Mouse (Mus musculus) liver, embryonic 16.5 days (tissue): Measurements from ENCODE around the gene Trio. TPM values are rescaled to one million over a fixed set of nuclear protein-coding genes. Genes with fewer than 3 reads are reported as not detected.
A peak's percentile ranks its signal among the peaks of the same experiment; 100 is the strongest.

Experiments
- ATAC-seq: fragments of 200-750 bp; cut with Nextera tagmentation; 2 replicates; pipeline ENCODE4 v1.8.0; 2017; ENCODE audit warnings: low read depth, mild to moderate bottlenecking, moderate number of reproducible peaks, moderate library complexity
- H3K27ac ChIP-seq: fragments of 300-500 bp; sonication (generic); 2 replicates; pipeline ENCODE4 v1.5.1; 2014; ENCODE audit warnings: mild to moderate bottlenecking, low read length
- H3K27me3 ChIP-seq: fragments of 300-500 bp; sonication (generic); 2 replicates; pipeline ENCODE4 v1.6.1; 2014; ENCODE audit warnings: low read depth, low read length, mixed read lengths; ENCODE audit not compliant: control insufficient read depth, insufficient read depth
- H3K36me3 ChIP-seq: fragments of 300-500 bp; sonication (generic); 2 replicates; pipeline ENCODE4 v1.6.1; 2014; ENCODE audit warnings: mild to moderate bottlenecking; ENCODE audit not compliant: control insufficient read depth, insufficient read depth
- H3K4me1 ChIP-seq: fragments of 300-500 bp; sonication (generic); 2 replicates; pipeline ENCODE4 v1.6.1; 2014; ENCODE audit warnings: low read depth, low read length, mixed read lengths; ENCODE audit not compliant: control insufficient read depth
- H3K4me2 ChIP-seq: fragments of 300-500 bp; sonication (generic); 2 replicates; pipeline ENCODE4 v1.6.1; 2014; ENCODE audit warnings: low read depth, low read length, mixed read lengths
- H3K4me3 ChIP-seq: fragments of 300-500 bp; sonication (generic); 2 replicates; pipeline ENCODE4 v1.5.1; 2014; ENCODE audit warnings: low read depth, mild to moderate bottlenecking, low read length
- H3K9ac ChIP-seq: fragments of 300-500 bp; sonication (generic); 2 replicates; pipeline ENCODE4 v1.6.1; 2014; ENCODE audit warnings: low read depth, low read length
- H3K9me3 ChIP-seq: fragments of 300-500 bp; sonication (generic); replicated peaks from 2 replicates; pipeline ENCODE4 v1.6.1; 2016; ENCODE audit warnings: low read length; ENCODE audit not compliant: control insufficient read depth
- WGBS: fragments of 180-500 bp; shearing (Covaris S2); extraction: QIAGEN DNeasy Blood & Tissue Kit; methylation state at CpG from one replicate; pipeline ENCODE4 v1.1.7; 2014; ENCODE audit not compliant: insufficient replicate concordance; 5-methylcytosine and 5-hydroxymethylcytosine counted together
- polyA plus RNA-seq: library from polyadenylated mRNA; unstranded; fragments of >200 nt; fragmentation: Nextera tagmentation; extraction: Ambion mirVana; gene quantifications from 2 replicates; pipeline ENCODE4 v1.2.1, GENCODE M21; 2015

Gene Trio
- polyA plus RNA-seq, 1 experiment from 2014 or later, result 3.2 TPM

DNA sequence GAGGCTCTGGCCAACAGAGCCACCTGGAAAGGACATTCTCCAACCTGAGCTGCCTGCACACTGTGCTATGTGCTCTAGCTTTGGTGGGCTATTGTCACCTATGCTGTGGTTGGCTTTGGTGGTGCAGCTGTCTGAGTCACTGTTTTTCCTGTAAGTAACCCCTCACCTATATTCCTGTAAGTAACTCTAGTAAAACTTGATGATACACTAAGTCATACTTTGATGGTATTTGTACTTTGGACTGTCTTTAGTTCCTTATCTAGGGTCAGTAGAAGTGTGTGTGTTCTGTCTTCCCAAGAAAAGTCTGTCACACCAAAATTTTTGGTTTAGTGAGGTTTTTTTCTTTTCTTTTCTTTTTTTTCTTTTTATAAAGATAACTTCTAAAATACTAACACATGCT lies 49.3 kb downstream of the Trio start:
- no peaks in the 10 kb centered on the region for H3K27me3 ChIP-seq
- no peaks in the 10 kb centered on the region; the same call in 1 of the 2 replicates for H3K4me1 ChIP-seq
- 0 out of 2 replicates have a peak, but pooled peaks cover 2% of the 10 kb centered on the region for H3K36me3 ChIP-seq
- H3K9me3 ChIP-seq, result no peaks in the 10 kb centered on the region; the same call in none of the 2 replicates
- no peak for ATAC-seq
- H3K4me2 ChIP-seq, result no peak overlapping the region
- H3K27ac ChIP-seq, result no peak overlapping the region; the same call in 1 of the 2 replicates
- H3K4me3 ChIP-seq, result no peak overlapping the region
- no peak overlapping the region for H3K9ac ChIP-seq

DNA sequence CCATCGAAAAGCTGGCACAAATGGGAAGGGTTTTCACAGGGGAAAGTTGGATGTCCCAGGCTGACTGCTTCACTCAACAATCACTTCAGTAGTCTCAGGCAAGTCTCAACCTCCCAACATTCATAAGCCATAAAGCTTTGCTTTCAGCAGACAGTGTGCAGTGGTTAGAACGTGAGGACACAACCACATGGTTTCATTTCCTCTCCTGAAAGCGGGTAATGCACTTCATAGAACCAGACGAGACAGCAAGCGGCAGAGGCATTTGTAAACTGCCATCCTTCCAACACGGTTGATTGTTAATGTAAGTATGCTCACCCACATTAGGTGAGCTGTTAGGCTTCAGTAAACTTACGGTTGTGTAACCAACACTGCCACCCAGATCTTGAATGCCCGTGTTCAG lies 51.0 kb downstream of the Trio start:
- Histone ChIP-seq H3K9ac (no peak overlapping the region), H3K36me3 (0 out of 2 replicates have a peak, but pooled peaks cover 2% of the 10 kb centered on the region), H3K4me2 (no peak overlapping the region), H3K4me1 (no peaks in the 10 kb centered on the region; the same call in 1 of the 2 replicates), H3K9me3 (no peaks in the 10 kb centered on the region; the same call in none of the 2 replicates), H3K27me3 (no peaks in the 10 kb centered on the region), H3K4me3 (no peak overlapping the region), H3K27ac (no peak overlapping the region)
- no peak for ATAC-seq
- 66% methylated on average over 8 of the region's 8 CpGs for WGBS

DNA sequence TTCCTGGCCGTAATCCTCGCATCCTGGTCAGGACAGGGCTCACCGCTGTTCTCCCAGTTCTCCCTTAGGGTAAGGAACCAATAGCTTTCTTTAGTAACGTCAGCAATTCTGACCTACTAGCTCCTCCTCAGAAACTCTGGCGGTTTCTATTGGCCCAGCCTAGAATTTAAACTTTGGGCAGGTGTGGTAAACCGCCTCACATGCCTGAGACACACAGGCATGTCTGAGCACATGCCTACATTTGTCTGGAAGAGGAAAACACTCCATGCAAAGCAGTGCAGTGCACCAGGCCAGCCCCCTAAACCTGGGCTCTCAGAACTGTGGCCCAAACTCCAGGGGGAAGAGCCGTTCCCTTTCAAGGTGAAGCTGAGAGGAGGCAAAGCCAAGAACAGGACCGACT lies 57.5 kb downstream of the Trio start:
- no peaks in the 10 kb centered on the region for H3K4me1 ChIP-seq
- no peaks in the 10 kb centered on the region for H3K9me3 ChIP-seq
- H3K4me3 ChIP-seq, result no peak overlapping the region
- no peak overlapping the region for H3K4me2 ChIP-seq
- no peak overlapping the region for H3K27ac ChIP-seq
- ATAC-seq, result no peak
- H3K27me3 ChIP-seq, result no peaks in the 10 kb centered on the region
- H3K9ac ChIP-seq, result no peak overlapping the region
- H3K36me3 ChIP-seq, result no peaks in the 10 kb centered on the region
- WGBS, result 70% methylated on average over 8 of the region's 8 CpGs

DNA sequence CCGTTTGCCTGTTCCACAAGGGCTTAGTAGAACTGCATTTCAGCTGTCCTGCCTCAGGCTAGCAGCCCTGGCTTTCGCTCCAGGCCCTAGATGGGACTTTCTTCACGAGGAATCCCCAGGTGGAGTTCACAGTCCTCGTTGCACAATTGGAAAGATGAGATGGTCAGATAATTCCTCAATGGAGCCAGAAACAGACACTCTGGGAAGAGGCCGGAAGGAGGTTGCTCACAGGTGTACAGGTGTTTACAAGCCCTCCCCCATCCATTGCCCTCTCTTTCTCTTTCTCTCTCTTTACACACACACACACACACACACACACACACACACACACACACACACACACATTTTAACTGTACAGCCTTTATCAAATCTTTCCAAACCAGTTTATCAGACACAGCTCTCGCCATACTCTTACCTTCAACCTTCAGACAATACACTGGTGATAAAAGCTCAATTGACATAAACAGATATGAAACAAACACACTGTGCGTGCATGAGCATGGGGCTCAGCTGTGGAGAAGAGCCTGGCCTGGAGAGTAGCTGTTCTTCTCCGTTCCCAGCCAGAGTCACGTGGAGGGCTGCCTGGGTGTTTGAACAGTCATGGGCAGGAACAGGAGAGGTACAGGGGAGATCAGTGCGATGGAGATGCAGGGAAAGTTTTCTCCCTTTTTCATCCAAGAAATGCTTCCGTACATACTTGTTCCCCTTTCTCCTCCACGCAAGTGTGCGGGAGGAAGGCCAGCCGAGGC lies 58.3 kb downstream of the Trio start:
- no peaks in the 10 kb centered on the region for H3K9me3 ChIP-seq

DNA sequence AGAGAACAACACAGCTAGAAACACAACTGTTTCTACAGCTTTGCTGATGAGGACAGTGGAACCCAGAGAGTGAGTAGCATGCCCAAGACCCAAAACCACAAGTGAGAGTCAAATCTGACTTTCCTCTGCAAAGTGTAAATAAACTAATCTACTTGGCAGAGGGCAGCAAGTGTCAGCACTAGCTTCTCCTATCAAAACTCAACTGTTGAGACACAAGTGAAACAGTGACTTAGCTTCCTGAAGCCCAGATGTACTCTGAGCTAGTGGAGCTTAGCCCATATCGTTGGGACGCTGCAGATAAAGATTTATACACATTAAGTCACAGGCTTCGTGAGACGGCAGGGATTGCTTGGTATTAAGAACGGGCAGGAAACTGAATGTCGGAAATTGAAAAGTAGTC lies 60.8 kb downstream of the Trio start:
- ATAC-seq, result no peak

More for the DNA sequence above, 58.3 kb downstream of the Trio start:
- peak; percentile 70 for ATAC-seq
- Histone ChIP-seq H3K36me3 (no peaks in the 10 kb centered on the region), H3K4me2 (no peak overlapping the region), H3K27ac (no peak overlapping the region), H3K4me1 (no peaks in the 10 kb centered on the region), H3K4me3 (no peak overlapping the region), H3K27me3 (no peaks in the 10 kb centered on the region), H3K9ac (no peak overlapping the region)
- WGBS, result 53% methylated on average over 14 of the region's 14 CpGs

DNA sequence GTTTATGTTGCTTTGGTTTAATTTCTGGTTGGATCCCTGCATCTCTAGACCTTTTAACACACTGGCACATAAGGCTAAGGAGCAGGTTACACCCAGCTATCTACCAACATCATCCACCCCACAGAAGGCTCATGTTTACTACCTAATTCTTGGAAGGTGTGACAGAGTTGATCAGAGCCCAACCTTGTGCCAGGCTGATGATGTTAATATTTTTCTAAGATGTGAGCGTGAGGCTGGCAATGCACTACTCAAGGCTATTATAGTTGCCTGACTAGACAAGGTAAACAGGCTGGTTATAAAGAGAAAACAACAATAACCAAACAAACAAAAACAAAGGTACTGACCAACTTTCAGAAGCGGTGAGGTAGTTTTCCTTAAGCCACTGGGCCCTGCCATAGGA lies 62.1 kb downstream of the Trio start:
- Histone ChIP-seq H3K27ac (no peak overlapping the region), H3K4me1 (peaks cover 5% of the 10 kb centered on the region), H3K27me3 (no peaks in the 10 kb centered on the region), H3K9ac (no peak overlapping the region), H3K36me3 (no peaks in the 10 kb centered on the region), H3K4me2 (no peak overlapping the region), H3K4me3 (no peak overlapping the region), H3K9me3 (no peaks in the 10 kb centered on the region)
- 72% methylated on average over 2 of the region's 2 CpGs for WGBS
- no peak for ATAC-seq

More for the DNA sequence above, 60.8 kb downstream of the Trio start:
- Histone ChIP-seq H3K36me3 (no peaks in the 10 kb centered on the region), H3K9me3 (no peaks in the 10 kb centered on the region), H3K4me1 (peaks cover 5% of the 10 kb centered on the region), H3K4me3 (no peak overlapping the region), H3K27ac (no peak overlapping the region), H3K9ac (no peak overlapping the region), H3K4me2 (no peak overlapping the region), H3K27me3 (no peaks in the 10 kb centered on the region)
- WGBS, result 26% methylated on average over 6 of the region's 6 CpGs

DNA sequence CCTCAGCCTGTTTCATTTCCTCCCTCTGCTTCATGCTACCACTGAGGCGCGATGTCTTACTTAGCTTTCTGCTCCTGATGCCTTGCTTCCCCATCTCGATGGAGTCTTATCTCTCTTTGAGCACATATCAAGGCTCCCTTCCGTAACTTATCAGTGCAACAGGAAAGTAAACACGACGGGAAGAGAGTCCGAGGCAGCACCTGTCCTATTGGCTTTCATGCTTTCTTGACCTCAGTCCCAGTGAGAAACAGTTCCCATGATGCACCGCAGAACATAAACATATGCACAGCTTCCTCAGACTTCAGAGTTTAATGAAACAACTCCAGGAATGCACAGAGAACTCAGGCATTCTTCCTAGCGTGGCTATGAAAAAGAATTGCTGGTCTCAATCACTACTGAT lies 65.0 kb downstream of the Trio start:
- H3K4me1 ChIP-seq, result peaks cover 5% of the 10 kb centered on the region
- H3K36me3 ChIP-seq, result no peaks in the 10 kb centered on the region
- no peak overlapping the region for H3K27ac ChIP-seq
- no peak for ATAC-seq
- WGBS, result 16% methylated on average over 9 of the region's 9 CpGs
- no peak overlapping the region for H3K4me2 ChIP-seq
- H3K4me3 ChIP-seq, result no peak overlapping the region
- no peaks in the 10 kb centered on the region for H3K27me3 ChIP-seq
- H3K9ac ChIP-seq, result no peak overlapping the region
- H3K9me3 ChIP-seq, result no peaks in the 10 kb centered on the region

DNA sequence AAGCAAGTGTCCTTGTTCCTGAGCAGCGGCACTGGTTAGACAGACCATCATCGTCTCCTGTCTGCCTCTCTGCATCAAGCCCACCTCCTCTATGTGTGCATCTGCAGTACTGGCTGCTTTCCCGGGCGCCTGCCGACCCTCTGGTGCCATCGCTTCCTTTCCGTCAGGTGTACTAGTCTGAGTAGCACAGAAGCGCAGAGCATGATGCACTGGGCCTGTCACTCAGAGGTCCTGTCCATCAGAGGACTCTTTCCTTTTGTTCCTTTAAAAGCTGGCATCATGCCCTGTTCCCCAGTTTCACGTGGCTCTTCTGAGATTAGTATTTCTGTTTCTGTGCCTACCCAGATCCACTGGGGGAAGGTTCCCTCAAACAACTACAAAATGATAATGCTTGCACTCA lies 67.8 kb downstream of the Trio start:
- H3K27ac ChIP-seq, result no peak overlapping the region
- no peak for ATAC-seq
- no peak overlapping the region for H3K4me3 ChIP-seq
- peaks cover 5% of the 10 kb centered on the region for H3K4me1 ChIP-seq
- H3K4me2 ChIP-seq, result no peak overlapping the region
- no peaks in the 10 kb centered on the region for H3K27me3 ChIP-seq
- WGBS, result 64% methylated on average over 9 of the region's 9 CpGs
- no peaks in the 10 kb centered on the region for H3K9me3 ChIP-seq
- no peak overlapping the region for H3K9ac ChIP-seq
- H3K36me3 ChIP-seq, result no peaks in the 10 kb centered on the region

DNA sequence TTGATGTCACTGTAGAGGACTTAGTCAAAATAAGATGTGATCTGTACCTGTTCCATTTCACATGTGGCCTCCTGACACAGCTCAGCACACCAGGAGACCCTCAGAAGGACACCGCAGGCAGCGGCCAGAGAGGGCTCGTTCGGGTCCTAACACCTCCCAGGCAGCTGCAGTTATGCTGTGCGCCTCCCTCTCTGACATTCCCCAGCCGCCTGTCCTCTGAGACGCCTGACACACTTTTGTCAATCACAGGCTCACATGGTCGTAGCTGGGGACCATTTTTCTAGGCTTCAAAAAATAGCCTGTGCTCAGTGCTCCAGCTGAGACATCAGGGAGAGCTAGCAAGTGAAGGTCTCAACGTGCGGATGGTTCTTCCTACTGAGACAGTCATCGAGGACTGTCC lies 70.0 kb downstream of the Trio start:
- Histone ChIP-seq H3K4me2 (no peak overlapping the region), H3K9me3 (no peaks in the 10 kb centered on the region), H3K4me1 (peaks cover 3% of the 10 kb centered on the region), H3K27ac (no peak overlapping the region), H3K27me3 (no peaks in the 10 kb centered on the region), H3K9ac (no peak overlapping the region), H3K4me3 (no peak overlapping the region), H3K36me3 (no peaks in the 10 kb centered on the region)
- WGBS, result 64% methylated on average over 11 of the region's 11 CpGs
- ATAC-seq, result no peak
